Mouse (Mus musculus) stomach, embryonic 16.5 days (tissue): ENCODE data around the gene CK137956. TPM values are rescaled to one million over a fixed set of nuclear protein-coding genes. Genes with fewer than 3 reads are reported as not detected.

Experiments used
- polyA plus RNA-seq: library from polyadenylated mRNA; unstranded; fragments of >200 nt; fragmentation: Nextera tagmentation; extraction: Ambion mirVana; gene quantifications from 2 replicates; pipeline ENCODE4 v1.2.1, GENCODE M21; 2015

The CK137956 gene
- polyA plus RNA-seq, 1 experiment from 2014 or later: not detected

Other genes with a start within 250 kb of the CK137956 start
- 0.27 and 0.32 TPM in 2 replicates for gene Csmd2, start 16.9 kb upstream of the CK137956 start, polyA plus RNA-seq